Mouse (Mus musculus) embryonic facial prominence, embryonic 14.5 days (tissue): ENCODE measurements around the gene Kmt2d. TPM values are rescaled to one million over a fixed set of nuclear protein-coding genes. Genes with fewer than 3 reads are reported as not detected.

Experiments used
- ATAC-seq: fragments of 200-750 bp; cut with Nextera tagmentation; 2 replicates; pipeline ENCODE4 v1.8.0; 2017; ENCODE audit warnings: low read depth, moderate number of reproducible peaks, moderate TSS enrichment
- DNase-seq: peaks from one replicate; pipeline ENCODE4 v3.0.0-alpha.2; 2015; ENCODE audit warnings: low spot score
- H3K27ac ChIP-seq: fragments of 300-500 bp; sonication (generic); replicated peaks from 2 replicates; pipeline ENCODE4 v1.5.1; 2014; ENCODE audit warnings: low read depth, mild to moderate bottlenecking, low read length, moderate library complexity
- H3K27me3 ChIP-seq: fragments of 300-500 bp; sonication (generic); replicated peaks from 2 replicates; pipeline ENCODE4 v1.6.1; 2014; ENCODE audit warnings: low read length; ENCODE audit not compliant: control insufficient read depth, insufficient read depth
- H3K36me3 ChIP-seq: fragments of 300-500 bp; sonication (generic); 2 replicates; pipeline ENCODE4 v1.6.1; 2014; ENCODE audit warnings: low read length, mixed read lengths; ENCODE audit not compliant: control insufficient read depth, insufficient read depth
- H3K4me1 ChIP-seq: fragments of 300-500 bp; sonication (generic); 2 replicates; pipeline ENCODE4 v1.6.1; 2014; ENCODE audit warnings: antibody characterized with exemption, low read length; ENCODE audit not compliant: control insufficient read depth, insufficient read depth
- H3K4me2 ChIP-seq: fragments of 300-500 bp; sonication (generic); 2 replicates; pipeline ENCODE4 v1.6.1; 2014; ENCODE audit warnings: low read depth, mild to moderate bottlenecking, low read length, moderate library complexity, mixed read lengths
- H3K4me3 ChIP-seq: fragments of 300-500 bp; sonication (generic); 2 replicates; pipeline ENCODE4 v1.5.1; 2014; ENCODE audit warnings: low read depth, mild to moderate bottlenecking, low read length
- H3K9ac ChIP-seq: fragments of 300-500 bp; sonication (generic); 2 replicates; pipeline ENCODE4 v1.6.1; 2014; ENCODE audit warnings: low read depth, mild to moderate bottlenecking, low read length, moderate library complexity, mixed read lengths
- H3K9me3 ChIP-seq: fragments of 300-500 bp; sonication (generic); 2 replicates; pipeline ENCODE4 v1.6.1; 2016; ENCODE audit warnings: low read length; ENCODE audit not compliant: control insufficient read depth
- WGBS: fragments of 180-500 bp; shearing (Covaris S2); extraction: QIAGEN DNeasy Blood & Tissue Kit; methylation state at CpG from one replicate; pipeline ENCODE4 v1.1.7; 2014; 5-methylcytosine and 5-hydroxymethylcytosine counted together
- polyA plus RNA-seq: library from polyadenylated mRNA; unstranded; fragments of >200 nt; fragmentation: Nextera tagmentation; extraction: Ambion mirVana; gene quantifications from 2 replicates; pipeline ENCODE4 v1.2.1, GENCODE M21; 2014

The Kmt2d gene
- polyA plus RNA-seq, 1 experiment from 2014 or later: 15.5 TPM

DNA sequence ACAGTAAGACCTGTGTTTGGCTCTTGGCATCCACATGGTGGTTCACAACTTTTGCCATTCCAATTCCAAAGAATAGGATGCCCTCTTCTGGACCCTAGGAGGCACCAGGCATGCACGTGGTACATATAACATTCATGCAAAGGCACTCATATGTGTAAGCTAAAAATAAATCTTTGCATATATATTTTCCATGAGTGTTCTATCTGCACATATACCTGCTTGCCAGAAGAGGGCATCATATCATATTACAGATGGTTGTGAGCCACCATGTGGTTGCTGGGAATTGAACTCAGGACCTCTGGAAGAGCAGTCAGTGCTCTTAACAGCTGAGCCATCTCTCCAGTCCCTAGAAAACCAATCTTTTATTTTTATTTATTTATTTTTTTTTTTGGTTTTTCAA, 30.5 kb upstream of the Kmt2d start:
- Histone ChIP-seq H3K4me2 (no peak overlapping the region), H3K9ac (no peak overlapping the region), H3K4me3 (no peak overlapping the region), H3K9me3 (no peaks in the 10 kb centered on the region), H3K27ac (no peak overlapping the region), H3K4me1 (0 out of 2 replicates have a peak, but pooled peaks cover 4% of the 10 kb centered on the region), H3K36me3 (peaks cover 28% of the 10 kb centered on the region), H3K27me3 (peaks cover 33% of the 10 kb centered on the region)
- ATAC-seq: no peak
- WGBS: 64% methylated on average over 1 of the region's 1 CpGs
- no peak for DNase-seq

DNA sequence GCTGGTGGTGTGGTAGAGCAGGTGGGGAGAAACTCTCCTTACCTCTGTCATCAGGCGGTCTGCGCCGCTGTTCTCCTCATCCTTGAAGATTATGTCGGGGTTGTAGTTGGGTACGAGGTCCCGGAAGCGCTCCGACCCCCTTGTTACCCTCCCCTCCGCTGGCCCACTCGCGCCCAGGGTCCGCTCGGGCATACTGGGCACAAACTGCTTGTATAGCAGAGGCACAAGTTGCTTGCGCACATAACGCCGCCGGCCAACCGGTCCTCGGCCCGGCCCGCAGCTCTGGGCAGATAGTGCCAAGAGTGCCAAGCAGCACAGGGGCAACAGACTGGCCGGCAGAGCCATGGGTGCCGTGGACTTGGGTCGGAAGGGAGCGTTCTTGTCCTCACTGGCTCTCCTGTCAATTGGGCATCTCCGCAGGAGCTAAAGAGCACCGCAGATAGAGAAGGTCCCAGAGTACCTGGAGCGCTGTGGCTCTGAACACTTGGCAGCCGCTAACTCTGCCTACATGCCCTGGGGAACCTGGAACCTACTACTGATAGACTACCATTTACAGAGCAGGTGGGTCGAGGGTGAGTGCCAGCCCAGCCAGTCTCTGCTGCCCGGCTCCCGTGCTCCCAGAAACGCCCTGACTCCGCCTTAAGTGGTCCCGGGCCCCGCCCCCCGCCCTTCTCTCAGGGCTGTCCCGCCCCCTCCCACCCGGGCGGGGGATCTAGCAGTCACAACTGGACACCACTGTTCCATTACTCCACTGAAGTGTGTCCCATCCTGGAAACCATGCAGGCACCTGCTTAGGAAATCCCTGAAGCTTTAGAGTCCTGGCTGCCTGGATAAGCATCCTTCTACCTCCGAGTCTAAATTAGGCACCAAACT, 27.2 kb upstream of the Kmt2d start, which contains the start of gene Dhh:
Dhh (minus strand) TSS at position 613 of the 873 bp plus-strand sequence.
- no peak; the same call in 1 of the 2 replicates for ATAC-seq
- WGBS: 1% methylated on average over 41 of the region's 41 CpGs
- no peak within 1 kb of the TSS for H3K27ac ChIP-seq
- H3K4me2 ChIP-seq: peak within 1 kb of the TSS; percentile 43
- no peaks in the 10 kb centered on the region for H3K9me3 ChIP-seq
- peak; percentile 36 for DNase-seq
- peaks cover 9% of the 10 kb centered on the region for H3K4me1 ChIP-seq
- peak within 1 kb of the TSS; percentile 24 for H3K4me3 ChIP-seq
- peaks cover 2% of the 10 kb centered on the region; the same call in 1 of the 2 replicates for H3K36me3 ChIP-seq
- peaks cover 67% of the 10 kb centered on the region for H3K27me3 ChIP-seq
- H3K9ac ChIP-seq: 0 out of 2 replicates have a peak within 1 kb of the TSS, but pooled peaks have one; percentile 27

DNA sequence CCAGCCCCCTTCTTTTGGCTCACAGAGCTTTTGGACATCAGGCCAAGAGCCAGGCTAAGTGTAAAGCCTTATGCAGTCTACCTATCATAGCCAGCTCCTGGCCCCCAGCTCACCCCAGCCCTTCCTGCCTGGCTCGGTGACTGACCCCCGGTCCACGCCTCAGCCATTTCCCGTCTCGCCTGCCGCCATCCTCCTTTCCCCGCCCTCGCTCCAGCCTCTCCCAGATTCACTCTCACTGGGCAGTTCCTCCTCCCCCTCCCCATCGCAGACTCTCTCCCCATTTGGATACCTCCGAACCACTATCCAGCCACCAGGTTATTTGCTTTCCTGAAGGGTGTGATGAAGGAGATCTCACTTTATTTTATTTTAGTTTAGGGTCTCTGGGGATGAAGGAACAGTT, 26.5 kb upstream of the Kmt2d start:
- Histone ChIP-seq H3K4me2 (peak overlapping the region; percentile 43; the same call in 1 of the 2 replicates), H3K9ac (0 out of 2 replicates have a peak overlapping the region, but pooled peaks have one; percentile 27), H3K4me1 (peaks cover 9% of the 10 kb centered on the region), H3K4me3 (peak overlapping the region; percentile 24), H3K9me3 (no peaks in the 10 kb centered on the region), H3K27me3 (peaks cover 74% of the 10 kb centered on the region), H3K36me3 (no peaks in the 10 kb centered on the region), H3K27ac (no peak overlapping the region)
- ATAC-seq (no peak), DNase-seq (no peak)
- under 1% methylated on average over 10 of the region's 10 CpGs for WGBS

DNA sequence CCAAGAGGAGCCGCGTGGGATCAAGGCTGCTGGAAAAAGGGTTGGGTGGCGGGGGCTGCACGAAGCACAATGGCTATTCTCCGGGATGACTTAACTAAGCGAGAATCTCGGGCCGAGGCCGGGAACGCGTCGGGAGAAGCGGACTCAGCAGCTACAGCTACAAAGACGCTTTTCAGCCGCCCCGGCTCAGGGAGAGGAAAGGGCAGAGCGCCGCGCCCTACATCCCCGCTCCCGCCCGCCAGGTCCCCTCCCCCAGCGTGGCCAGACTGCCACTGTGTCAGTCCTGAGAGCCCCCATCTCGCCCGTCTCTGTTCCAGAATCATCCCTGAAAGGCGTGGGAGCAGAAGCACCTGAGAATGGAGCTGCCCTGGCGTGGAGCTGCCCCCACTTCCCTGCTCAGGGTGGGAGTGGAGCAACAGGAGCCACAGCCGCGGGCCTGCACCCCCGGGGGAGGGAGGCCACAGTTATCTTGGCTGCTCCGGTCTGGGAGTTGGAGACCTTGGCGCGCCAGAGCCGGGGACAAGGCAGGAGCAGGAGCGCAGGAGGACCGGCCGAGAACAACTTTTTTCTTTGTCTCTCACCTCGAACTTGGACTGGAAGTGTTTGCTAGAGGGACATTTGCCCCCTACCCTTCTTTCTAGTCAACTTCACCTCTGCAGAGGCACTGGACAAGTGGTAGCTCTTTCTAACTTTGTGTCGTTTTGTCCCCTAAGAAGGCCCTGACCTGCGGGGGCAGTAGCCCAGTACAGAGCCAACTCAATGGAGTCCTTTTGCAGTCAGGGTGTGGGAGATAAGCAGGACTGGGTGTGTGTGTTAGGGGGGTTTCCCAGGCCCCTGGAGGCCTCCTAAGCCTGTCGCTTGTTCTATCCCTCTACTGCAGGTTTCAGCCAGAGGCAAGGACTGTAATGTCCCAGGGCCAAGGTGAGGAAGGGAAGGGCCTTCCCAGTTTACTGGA, 24.9 kb upstream of the Kmt2d start:
- Histone ChIP-seq H3K4me1 (peaks cover 9% of the 10 kb centered on the region), H3K9ac (peak overlapping the region; percentile 46)

DNA sequence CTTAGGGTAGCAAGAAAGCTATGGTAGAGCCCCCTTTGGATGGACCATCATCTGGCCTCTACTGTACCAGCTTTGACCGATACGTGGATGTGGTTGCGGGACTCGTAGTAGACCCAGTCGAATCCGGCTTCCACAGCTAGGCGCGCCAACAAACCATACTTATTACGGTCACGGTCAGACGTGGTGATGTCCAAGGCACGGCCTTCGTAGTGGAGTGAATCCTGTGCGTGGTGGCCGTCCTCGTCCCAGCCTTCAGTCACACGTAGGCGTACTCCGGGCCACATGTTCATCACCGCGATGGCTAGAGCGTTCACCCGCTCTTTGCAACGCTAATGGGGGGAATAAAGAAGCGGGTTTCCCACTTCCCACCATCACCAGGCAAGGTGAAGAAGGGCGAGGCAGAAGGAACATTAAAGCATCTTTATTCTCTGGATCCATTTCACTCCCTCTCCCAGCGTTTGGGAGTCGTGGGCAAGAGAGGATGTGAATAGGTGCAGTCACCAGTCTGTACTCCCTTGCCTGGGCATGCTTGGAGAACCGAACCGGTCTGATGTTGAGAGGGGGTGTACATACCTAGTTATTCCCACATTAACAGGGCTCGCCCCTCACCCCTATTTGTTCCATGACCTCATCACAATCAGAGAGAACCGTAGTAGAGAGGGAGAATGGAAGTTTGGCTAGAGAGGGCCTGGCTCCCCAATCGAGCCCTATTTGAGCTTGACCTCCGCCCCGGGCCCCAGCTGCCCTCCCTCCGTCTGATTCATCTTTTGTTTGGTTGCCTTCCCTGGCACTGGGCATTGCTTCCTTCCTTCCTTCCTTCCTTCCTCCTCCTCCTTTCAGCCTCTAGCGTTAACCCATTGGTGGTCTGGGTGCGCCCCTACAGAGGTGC, 24.0 kb upstream of the Kmt2d start:
- no peak for DNase-seq
- peak overlapping the region; percentile 54; the same call in 1 of the 2 replicates for H3K9ac ChIP-seq
- 0 out of 2 replicates have a peak, but pooled peaks have one; percentile 3 for ATAC-seq

More for the DNA sequence above, 24.9 kb upstream of the Kmt2d start:
- Histone ChIP-seq H3K27me3 (peaks cover 88% of the 10 kb centered on the region), H3K36me3 (no peaks in the 10 kb centered on the region), H3K9me3 (no peaks in the 10 kb centered on the region), H3K4me2 (peak overlapping the region; percentile 98), H3K4me3 (peak overlapping the region; percentile 53), H3K27ac (no peak overlapping the region)
- 4% methylated on average over 31 of the region's 41 CpGs for WGBS
- DNase-seq (peak; percentile 66), ATAC-seq (peak; percentile 38; the same call in 1 of the 2 replicates)

DNA sequence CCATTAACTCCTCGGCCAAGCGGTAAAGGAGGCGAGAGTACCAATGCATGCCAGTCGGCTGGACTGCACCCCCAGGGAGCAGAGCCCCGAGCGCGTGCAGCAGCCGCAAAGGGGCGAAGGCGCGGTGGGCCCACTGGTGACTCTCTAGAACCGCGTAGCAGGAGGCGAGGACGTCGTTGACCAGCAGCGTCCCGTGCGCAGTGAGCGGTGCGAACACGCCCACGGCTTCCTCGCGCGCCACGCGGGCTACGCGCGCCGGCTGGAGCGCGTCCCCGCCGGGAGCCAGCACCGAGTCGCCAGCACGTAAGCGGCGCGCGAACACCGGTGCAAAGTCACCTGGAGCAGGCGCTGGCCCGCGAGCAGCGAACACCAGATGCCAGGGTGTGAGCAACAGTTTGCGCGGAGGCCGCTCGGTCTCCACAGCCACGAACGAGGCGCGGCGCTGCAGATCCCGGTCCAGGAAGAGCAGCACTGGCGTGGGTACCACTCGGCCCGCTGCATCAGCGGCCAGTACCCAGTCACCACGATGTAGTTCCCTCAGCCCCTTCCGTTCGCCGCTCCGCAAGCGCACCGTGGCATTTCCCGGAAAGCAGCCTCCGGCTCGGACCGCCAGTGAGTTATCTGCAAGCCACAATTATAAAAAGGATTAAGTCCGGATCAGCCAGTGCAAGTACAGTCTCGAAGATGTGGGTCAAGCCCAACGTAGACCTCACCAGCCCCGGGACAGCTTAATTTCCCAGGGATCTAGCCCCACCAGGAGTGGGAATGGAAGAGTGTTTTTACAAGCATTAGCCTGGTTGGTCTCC, 23.1 kb upstream of the Kmt2d start, which contains the start of gene Rhebl1:
Rhebl1 (minus strand) TSS at position 601 of the 806 bp plus-strand sequence.
- no peak for DNase-seq
- WGBS: under 1% methylated on average over 34 of the region's 77 CpGs

More for the DNA sequence above, 24.0 kb upstream of the Kmt2d start:
- Histone ChIP-seq H3K36me3 (no peaks in the 10 kb centered on the region), H3K4me1 (peaks cover 9% of the 10 kb centered on the region), H3K27me3 (peaks cover 91% of the 10 kb centered on the region), H3K27ac (no peak overlapping the region), H3K9me3 (no peaks in the 10 kb centered on the region), H3K4me2 (peak overlapping the region; percentile 98), H3K4me3 (peak overlapping the region; percentile 53)
- 4% methylated on average over 38 of the region's 38 CpGs for WGBS

DNA sequence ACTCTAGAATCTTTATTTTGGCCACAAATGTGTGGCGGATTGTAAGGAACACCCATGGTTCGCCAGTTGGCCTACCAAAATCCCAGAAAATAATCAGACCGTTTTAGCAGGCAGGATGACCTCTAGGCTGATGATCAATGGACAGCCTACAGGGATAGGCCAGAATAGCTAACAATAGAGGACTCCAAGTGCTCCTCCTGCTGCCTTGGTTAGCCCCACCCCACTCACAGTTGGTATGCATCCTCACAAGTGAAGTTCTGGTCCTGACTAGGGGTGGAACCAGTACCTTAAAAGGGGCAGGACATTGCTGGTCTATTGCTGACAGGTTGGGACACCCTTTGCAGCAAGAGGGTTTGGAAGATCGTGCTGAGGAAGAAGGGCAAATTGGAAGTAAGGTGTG, 22.0 kb upstream of the Kmt2d start:
- Histone ChIP-seq H3K27me3 (peaks cover 72% of the 10 kb centered on the region), H3K4me2 (no peak overlapping the region), H3K9me3 (no peaks in the 10 kb centered on the region), H3K9ac (no peak overlapping the region), H3K36me3 (no peaks in the 10 kb centered on the region), H3K4me3 (no peak overlapping the region), H3K27ac (no peak overlapping the region), H3K4me1 (peaks cover 5% of the 10 kb centered on the region)
- no peak for ATAC-seq
- DNase-seq: no peak
- WGBS: 61% methylated on average over 4 of the region's 4 CpGs

More for the DNA sequence above, 23.1 kb upstream of the Kmt2d start, which contains the start of gene Rhebl1:
- peaks cover 9% of the 10 kb centered on the region for H3K4me1 ChIP-seq
- peak within 1 kb of the TSS; percentile 54 for H3K9ac ChIP-seq
- no peaks in the 10 kb centered on the region for H3K36me3 ChIP-seq
- peak within 1 kb of the TSS; percentile 53 for H3K4me3 ChIP-seq
- H3K27ac ChIP-seq: no peak within 1 kb of the TSS
- H3K27me3 ChIP-seq: peaks cover 83% of the 10 kb centered on the region
- ATAC-seq: no peak
- H3K4me2 ChIP-seq: peak within 1 kb of the TSS; percentile 98
- no peaks in the 10 kb centered on the region for H3K9me3 ChIP-seq
